Mouse (Mus musculus): ENCODE results near the gene Abtb2. TPM values are rescaled to one million over a fixed set of nuclear protein-coding genes. Genes with fewer than 3 reads are reported as not detected.

Abtb2 gene
- polyA plus RNA-seq, 1 experiment = 16.1 TPM

GRCm38 (mm10) chr2:103746096-103746495 is 180.0 kb downstream of the Abtb2 start:
- H3K27me3 ChIP-seq (ENCODE audit: control insufficient read depth, insufficient read depth, insufficient read length) = no peaks in the 10 kb centered on the region
- H3K4me3 ChIP-seq = no peak overlapping the region
- peaks cover 20% of the 10 kb centered on the region for H3K36me3 ChIP-seq (ENCODE audit: control insufficient read depth, insufficient read depth)
- no peak overlapping the region for H3K4me2 ChIP-seq (ENCODE audit: low read depth)
- TF ChIP-seq POLR2AphosphoS2 (IDR thresholded peaks at IDR 0.05; ENCODE audit: insufficient read length, low read depth) = no peak
- no peak for TF ChIP-seq USF1 (IDR thresholded peaks at IDR 0.05; ENCODE audit: low read depth)
- no peak for TF ChIP-seq SRF (IDR thresholded peaks at IDR 0.05; ENCODE audit: control insufficient read depth, insufficient read length, low read depth)
- TF ChIP-seq E2F4 (IDR thresholded peaks at IDR 0.05; ENCODE audit: insufficient read depth) = no peak
- TF ChIP-seq REST (IDR thresholded peaks at IDR 0.05; ENCODE audit: insufficient read depth, insufficient read length) = no peak
- TF ChIP-seq MYOG (IDR thresholded peaks at IDR 0.05; ENCODE audit: control insufficient read depth in 1 of 3, insufficient read depth in 1 of 3, insufficient read length in 2 of 3, low read depth in 2 of 3) = no peak
- no peak for TF ChIP-seq POLR2A (IDR thresholded peaks at IDR 0.05; ENCODE audit: insufficient read length, low read depth)
- no peak for TF ChIP-seq MYOD1 (IDR thresholded peaks at IDR 0.05; ENCODE audit: control insufficient read depth in 1 of 3, insufficient read length in 2 of 3, low read depth in 2 of 3)
- H3K79me2 ChIP-seq (ENCODE audit: control insufficient read depth, insufficient read depth) = no peaks in the 10 kb centered on the region
- no peak overlapping the region for H3ac ChIP-seq (ENCODE audit: control insufficient read depth, insufficient read length)

GRCm38 (mm10) chr2:103746761-103747160 is 180.7 kb downstream of the Abtb2 start:
- Histone ChIP-seq H3K27me3 (ENCODE audit: control insufficient read depth, insufficient read depth, insufficient read length) (no peaks in the 10 kb centered on the region), H3K79me2 (ENCODE audit: control insufficient read depth, insufficient read depth) (no peaks in the 10 kb centered on the region), H3K4me2 (ENCODE audit: low read depth) (no peak overlapping the region), H3ac (ENCODE audit: control insufficient read depth, insufficient read length) (no peak overlapping the region), H3K4me3 (no peak overlapping the region), H3K36me3 (ENCODE audit: control insufficient read depth, insufficient read depth) (peaks cover 16% of the 10 kb centered on the region)
- TF ChIP-seq SRF (IDR thresholded peaks at IDR 0.05; ENCODE audit: control insufficient read depth, insufficient read length, low read depth) = no peak
- TF ChIP-seq TCF12 (IDR thresholded peaks at IDR 0.05; ENCODE audit: insufficient read depth, poor library complexity, severe bottlenecking) = no peak
- no peak for TF ChIP-seq USF1 (IDR thresholded peaks at IDR 0.05; ENCODE audit: low read depth)
- no peak for TF ChIP-seq POLR2A (IDR thresholded peaks at IDR 0.05; ENCODE audit: insufficient read length, low read depth)
- no peak for TF ChIP-seq E2F4 (IDR thresholded peaks at IDR 0.05; ENCODE audit: insufficient read depth)
- no peak for TF ChIP-seq POLR2AphosphoS2 (IDR thresholded peaks at IDR 0.05; ENCODE audit: insufficient read length, low read depth)
- TF ChIP-seq MAX (IDR thresholded peaks at IDR 0.05; ENCODE audit: low read depth) = no peak
- TF ChIP-seq CEBPB (IDR thresholded peaks at IDR 0.05; ENCODE audit: insufficient read depth, poor library complexity, severe bottlenecking) = no peak
- no peak for TF ChIP-seq MYOD1 (IDR thresholded peaks at IDR 0.05; ENCODE audit: control insufficient read depth in 1 of 3, insufficient read length in 2 of 3, low read depth in 2 of 3)
- no peak for TF ChIP-seq TCF3 (IDR thresholded peaks at IDR 0.05; ENCODE audit: insufficient read length, low read depth)
- no peak for TF ChIP-seq REST (IDR thresholded peaks at IDR 0.05; ENCODE audit: insufficient read depth, insufficient read length)
- no peak for TF ChIP-seq MYOG (IDR thresholded peaks at IDR 0.05; ENCODE audit: control insufficient read depth in 1 of 3, insufficient read depth in 1 of 3, insufficient read length in 2 of 3, low read depth in 2 of 3)

DNA sequence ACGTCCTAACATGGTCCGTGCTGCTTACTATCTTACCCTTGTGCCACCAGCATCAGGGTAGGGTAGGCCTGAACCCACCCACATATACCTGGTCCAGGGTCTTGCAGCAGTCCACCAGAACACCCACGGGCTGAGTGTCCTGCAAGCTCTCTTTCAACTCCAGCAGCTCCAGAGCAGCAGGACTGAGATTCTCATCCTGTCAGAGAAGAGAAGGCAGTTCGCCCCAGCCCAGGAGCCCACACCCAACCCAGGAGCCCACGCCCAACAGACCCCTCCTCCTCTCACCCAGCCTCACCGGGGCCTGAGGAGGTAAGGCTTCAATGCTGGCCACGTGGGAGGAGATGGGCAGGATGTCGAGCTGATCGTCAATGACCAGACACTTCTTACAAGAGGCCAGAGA is 181.8 kb downstream of the Abtb2 start:
- no peak overlapping the region for H3K4me2 ChIP-seq (ENCODE audit: low read depth)
- no peaks in the 10 kb centered on the region for H3K27me3 ChIP-seq (ENCODE audit: control insufficient read depth, insufficient read depth, insufficient read length)
- H3K4me3 ChIP-seq = no peak overlapping the region
- TF ChIP-seq MAX (IDR thresholded peaks at IDR 0.05; ENCODE audit: low read depth) = no peak
- no peak for TF ChIP-seq TCF3 (IDR thresholded peaks at IDR 0.05; ENCODE audit: insufficient read length, low read depth)
- no peak overlapping the region for H3ac ChIP-seq (ENCODE audit: control insufficient read depth, insufficient read length)
- peaks cover 20% of the 10 kb centered on the region for H3K36me3 ChIP-seq (ENCODE audit: control insufficient read depth, insufficient read depth)
- H3K79me2 ChIP-seq (ENCODE audit: control insufficient read depth, insufficient read depth) = no peaks in the 10 kb centered on the region

DNA sequence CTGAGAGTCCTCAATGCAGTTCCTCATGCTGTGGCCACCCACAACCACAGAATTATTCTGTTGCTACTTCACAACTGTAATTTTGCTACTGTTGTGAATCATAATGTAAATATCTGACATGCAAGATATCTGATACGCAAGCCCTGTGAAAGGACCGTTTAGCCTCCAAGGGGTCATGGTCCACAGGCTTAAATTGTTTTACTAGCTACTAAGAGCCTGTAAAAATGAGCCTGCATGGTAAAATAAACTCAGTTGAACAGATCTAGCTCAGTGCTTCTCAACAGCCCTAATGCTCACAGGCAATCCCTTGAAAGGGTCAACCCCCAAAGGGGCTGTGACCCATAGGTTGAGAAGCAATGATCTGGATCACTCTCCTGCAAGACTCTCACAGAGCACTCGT is 183.0 kb downstream of the Abtb2 start:
- TF ChIP-seq USF1 (IDR thresholded peaks at IDR 0.05; ENCODE audit: low read depth) (no peak), E2F4 (IDR thresholded peaks at IDR 0.05; ENCODE audit: insufficient read depth) (no peak), CEBPB (IDR thresholded peaks at IDR 0.05; ENCODE audit: insufficient read depth, poor library complexity, severe bottlenecking) (no peak), MAX (IDR thresholded peaks at IDR 0.05; ENCODE audit: low read depth) (no peak), TCF12 (IDR thresholded peaks at IDR 0.05; ENCODE audit: insufficient read depth, poor library complexity, severe bottlenecking) (no peak), REST (IDR thresholded peaks at IDR 0.05; ENCODE audit: insufficient read depth, insufficient read length) (no peak), MYOD1 (IDR thresholded peaks at IDR 0.05; ENCODE audit: control insufficient read depth in 1 of 3, insufficient read length in 2 of 3, low read depth in 2 of 3) (no peak), MYOG (IDR thresholded peaks at IDR 0.05; ENCODE audit: control insufficient read depth in 1 of 3, insufficient read depth in 1 of 3, insufficient read length in 2 of 3, low read depth in 2 of 3) (no peak), SRF (IDR thresholded peaks at IDR 0.05; ENCODE audit: control insufficient read depth, insufficient read length, low read depth) (no peak), TCF3 (IDR thresholded peaks at IDR 0.05; ENCODE audit: insufficient read length, low read depth) (no peak)
- no peak overlapping the region for H3K4me3 ChIP-seq
- no peak overlapping the region for H3ac ChIP-seq (ENCODE audit: control insufficient read depth, insufficient read length)
- H3K36me3 ChIP-seq (ENCODE audit: control insufficient read depth, insufficient read depth) = peaks cover 31% of the 10 kb centered on the region
- no peak overlapping the region for H3K4me2 ChIP-seq (ENCODE audit: low read depth)
- no peaks in the 10 kb centered on the region for H3K27me3 ChIP-seq (ENCODE audit: control insufficient read depth, insufficient read depth, insufficient read length)
- H3K79me2 ChIP-seq (ENCODE audit: control insufficient read depth, insufficient read depth) = no peaks in the 10 kb centered on the region

- Histone ChIP-seq H3K27me3 (ENCODE audit: control insufficient read depth, insufficient read depth, insufficient read length) (no peaks in the 10 kb centered on the region), H3K79me2 (ENCODE audit: control insufficient read depth, insufficient read depth) (no peaks in the 10 kb centered on the region), H3ac (ENCODE audit: control insufficient read depth, insufficient read length) (no peak overlapping the region), H3K4me3 (no peak overlapping the region), H3K36me3 (ENCODE audit: control insufficient read depth, insufficient read depth) (peaks cover 36% of the 10 kb centered on the region), H3K4me2 (ENCODE audit: low read depth) (no peak overlapping the region)
- no peak for TF ChIP-seq MYOG (IDR thresholded peaks at IDR 0.05; ENCODE audit: control insufficient read depth in 1 of 3, insufficient read depth in 1 of 3, insufficient read length in 2 of 3, low read depth in 2 of 3)
- no peak for TF ChIP-seq USF1 (IDR thresholded peaks at IDR 0.05; ENCODE audit: low read depth)
- TF ChIP-seq TCF3 (IDR thresholded peaks at IDR 0.05; ENCODE audit: insufficient read length, low read depth) = no peak
- no peak for TF ChIP-seq CEBPB (IDR thresholded peaks at IDR 0.05; ENCODE audit: insufficient read depth, poor library complexity, severe bottlenecking)
- no peak for TF ChIP-seq TCF12 (IDR thresholded peaks at IDR 0.05; ENCODE audit: insufficient read depth, poor library complexity, severe bottlenecking)
- TF ChIP-seq MAX (IDR thresholded peaks at IDR 0.05; ENCODE audit: low read depth) = no peak
- TF ChIP-seq REST (IDR thresholded peaks at IDR 0.05; ENCODE audit: insufficient read depth, insufficient read length) = no peak
- no peak for TF ChIP-seq MYOD1 (IDR thresholded peaks at IDR 0.05; ENCODE audit: control insufficient read depth in 1 of 3, insufficient read length in 2 of 3, low read depth in 2 of 3)
- no peak for TF ChIP-seq POLR2AphosphoS2 (IDR thresholded peaks at IDR 0.05; ENCODE audit: insufficient read length, low read depth)
- TF ChIP-seq SRF (IDR thresholded peaks at IDR 0.05; ENCODE audit: control insufficient read depth, insufficient read length, low read depth) = no peak
- no peak for TF ChIP-seq E2F4 (IDR thresholded peaks at IDR 0.05; ENCODE audit: insufficient read depth)
These were observed 185.7 kb downstream of the Abtb2 start for GRCm38 (mm10) chr2:103751771-103752170.
